Mouse (Mus musculus) right cerebral cortex, postnatal 14 days (tissue): ENCODE results near the gene Slc25a21.
"Not testable (repeated sequence)": the region's sequence is repeated elsewhere in the genome, so short reads cannot be mapped to it uniquely, and the experiment has no call there.

Experiments
- DNase-seq: peaks from one replicate; pipeline ENCODE4 v3.0.0; 2022

The Slc25a21 gene

GRCm38 (mm10) chr12:57197363-57198026 is at the start of gene Slc25a21:
Gene Slc25a21, minus strand, starts transcription at chr12:57197472.
- DNase-seq, result no peak

- DNase-seq, result no peak
These were observed 46.6 kb upstream of the Slc25a21 start for GRCm38 (mm10) chr12:57243671-57244495.

DNA sequence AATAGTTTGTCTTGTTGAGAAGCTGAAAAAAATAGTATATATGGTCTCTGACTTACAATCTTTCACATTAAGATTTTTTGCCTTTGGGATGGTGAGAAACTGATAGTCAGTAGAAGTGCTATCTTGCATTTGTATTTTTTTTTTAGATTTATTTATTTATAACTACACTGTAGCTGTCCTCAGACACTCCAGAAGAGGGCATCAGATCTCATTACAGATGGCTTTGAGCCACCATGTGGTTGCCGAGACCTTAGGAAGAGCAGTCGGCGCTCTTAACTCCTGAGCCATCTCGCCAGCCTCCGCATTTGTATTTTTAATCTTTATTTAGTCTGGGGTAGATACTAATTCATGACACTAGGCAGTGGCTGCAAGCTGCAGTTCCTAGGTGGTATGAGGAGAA is 36.1 kb upstream of the Slc25a21 start:
- DNase-seq, result no peak

- DNase-seq, result no peak
These were observed 34.0 kb upstream of the Slc25a21 start for GRCm38 (mm10) chr12:57231085-57231875.

GRCm38 (mm10) chr12:57230192-57230706 is 33.0 kb upstream of the Slc25a21 start, which contains the start of the genes Prps1l3 and Mipol1:
Gene Prps1l3, plus strand, starts transcription at chr12:57230412.
Gene Mipol1, plus strand, starts transcription at chr12:57230427.
- DNase-seq, result peak; percentile 89

DNA sequence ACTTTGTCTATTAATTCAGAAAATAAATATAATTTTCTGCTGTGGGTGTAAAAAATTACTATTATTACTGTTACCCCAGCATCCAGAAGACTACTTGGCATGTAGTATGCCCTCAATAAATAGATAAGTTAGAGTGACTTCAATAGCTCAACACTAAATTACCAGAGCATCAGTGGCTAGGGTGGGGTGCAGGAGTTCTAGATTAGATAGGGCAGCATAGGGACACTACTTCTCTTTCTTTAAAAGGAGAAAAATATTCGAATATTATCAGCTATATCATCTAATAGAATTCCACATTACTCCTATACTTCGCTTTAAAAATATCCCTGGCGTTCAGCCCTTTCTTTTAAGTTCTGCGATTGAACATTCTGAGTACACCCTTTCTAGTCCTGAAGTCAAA is 32.4 kb upstream of the Slc25a21 start:
- DNase-seq, result no peak

- no peak for DNase-seq
These were observed 30.5 kb upstream of the Slc25a21 start for GRCm38 (mm10) chr12:57227776-57228175.

GRCm38 (mm10) chr12:57226411-57226810 is 29.1 kb upstream of the Slc25a21 start:
- no peak for DNase-seq

- DNase-seq, result not testable (repeated sequence)
These were observed 15.2 kb upstream of the Slc25a21 start for GRCm38 (mm10) chr12:57212463-57212862.

- peak; percentile 14 for DNase-seq
These were observed 14.4 kb upstream of the Slc25a21 start for GRCm38 (mm10) chr12:57211353-57212311.

DNA sequence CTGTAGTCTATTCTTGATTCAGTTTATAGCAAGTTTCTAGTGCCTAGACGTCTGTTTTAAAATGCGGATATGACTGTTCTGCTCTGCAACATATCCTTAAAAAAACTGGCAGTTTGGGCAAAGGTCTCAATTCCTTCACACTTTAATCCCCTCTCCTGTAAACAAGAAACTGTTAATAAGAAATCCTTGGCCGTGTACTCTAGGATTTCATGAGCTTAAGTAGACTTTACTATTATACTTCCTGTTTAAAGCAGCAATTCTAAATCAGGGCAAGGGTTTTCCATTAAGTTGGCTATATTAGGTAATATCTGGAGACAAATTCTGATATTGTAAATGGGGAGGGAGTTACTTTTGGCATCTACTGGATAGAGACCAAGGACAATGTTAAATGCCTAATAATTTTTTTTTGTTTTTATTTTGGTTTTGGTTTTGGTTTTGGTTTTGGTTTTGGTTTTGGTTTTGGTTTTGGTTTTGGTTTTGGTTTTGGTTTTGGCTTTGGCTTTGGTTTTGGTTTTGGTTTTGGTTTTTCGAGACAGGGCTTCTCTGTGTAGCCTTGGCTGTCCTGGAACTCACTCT is 7.1 kb upstream of the Slc25a21 start:
- DNase-seq, result no peak

DNA sequence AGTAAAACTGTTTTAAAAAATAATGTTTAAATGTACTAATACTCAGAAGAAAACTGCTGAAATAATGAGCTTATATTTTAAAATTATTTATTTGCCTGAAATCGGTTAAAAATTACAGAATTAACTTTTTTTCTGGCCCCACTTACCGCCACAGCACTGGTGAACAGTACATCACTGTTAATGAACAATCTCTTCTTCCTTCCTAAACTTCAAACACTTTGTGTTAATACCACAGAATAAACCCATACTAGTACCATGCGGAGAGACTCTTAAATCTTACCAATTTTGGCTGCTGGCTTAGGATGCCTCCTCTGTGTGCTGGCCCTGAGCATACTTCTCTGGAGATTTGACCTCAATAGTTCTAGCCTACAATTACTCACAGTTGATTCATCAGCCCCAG is 4.6 kb upstream of the Slc25a21 start:
- DNase-seq, result no peak

DNA sequence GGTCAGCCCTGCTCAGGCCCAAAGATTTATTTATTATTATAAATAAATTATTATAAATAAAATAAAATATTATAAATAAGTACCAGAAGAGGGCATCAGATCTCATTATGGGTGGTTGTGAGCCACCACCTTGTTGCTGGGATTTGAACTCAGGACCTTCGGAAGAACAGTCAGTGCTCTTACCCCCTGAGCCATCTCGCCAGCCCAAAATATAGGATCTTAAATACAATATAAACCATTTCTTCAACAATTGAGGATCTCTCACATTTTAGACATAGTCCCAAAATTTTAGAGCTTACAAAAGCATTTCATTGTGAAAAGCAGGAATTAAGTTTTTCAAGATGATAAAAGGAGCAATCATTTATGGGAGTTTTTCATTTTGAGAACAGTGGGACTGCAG is 2.2 kb upstream of the Slc25a21 start:
- no peak for DNase-seq

GRCm38 (mm10) chr12:57198269-57198668 is 997 bp upstream of the Slc25a21 start:
- no peak for DNase-seq

DNA sequence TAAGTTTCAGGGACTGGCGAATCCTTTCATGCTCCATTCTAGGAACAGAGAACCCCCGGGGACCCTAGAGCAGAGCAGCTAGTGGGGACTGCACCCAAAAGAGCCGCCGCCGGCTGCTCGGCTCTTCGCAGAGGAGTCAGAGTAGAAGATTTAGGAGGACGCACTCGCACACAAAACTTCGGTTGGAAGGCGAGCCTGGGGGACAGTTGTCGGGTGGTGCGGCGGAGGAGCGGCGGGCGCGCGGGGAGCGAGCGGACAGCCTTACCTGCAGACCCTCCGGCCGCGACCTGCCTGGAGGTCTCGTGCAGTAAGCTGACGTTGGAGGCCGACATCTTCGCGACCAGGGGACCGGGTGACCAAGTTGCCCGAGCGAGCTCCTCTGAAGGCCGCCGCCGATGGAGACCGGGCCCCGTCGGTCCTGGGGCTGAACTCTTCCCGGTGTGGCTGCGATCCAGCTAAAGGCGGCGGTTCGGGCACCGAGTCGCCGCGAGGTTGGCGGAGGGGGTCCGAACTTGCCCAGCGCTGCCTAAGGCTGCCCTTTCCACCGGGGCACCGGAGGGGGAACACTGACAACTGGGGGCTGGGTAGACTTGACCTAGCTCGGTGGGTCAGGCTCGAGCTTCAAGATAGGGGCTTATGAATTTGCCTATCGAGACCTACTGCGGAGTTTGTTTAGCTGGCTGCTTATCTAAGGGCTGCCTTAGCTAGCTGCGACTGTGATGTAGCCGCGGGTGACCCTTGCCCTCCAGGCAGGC is 487 bp downstream of the Slc25a21 start:
- peak; percentile 10 for DNase-seq

DNA sequence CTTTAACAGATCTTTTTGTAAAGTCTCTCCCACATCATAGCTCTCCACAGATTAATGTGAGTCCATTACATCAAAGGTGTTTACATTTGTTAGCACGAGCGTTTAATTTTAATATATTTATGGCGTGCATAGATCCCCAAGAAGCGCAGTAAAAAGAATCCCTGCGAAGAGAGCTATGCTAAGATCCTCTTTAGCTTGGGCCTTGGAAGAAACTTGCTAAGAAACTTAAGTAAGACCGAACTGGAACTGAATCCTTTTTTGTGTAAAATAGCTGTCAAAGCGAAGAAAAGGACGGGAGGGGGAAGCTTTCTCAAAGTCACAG is 1.0 kb downstream of the Slc25a21 start:
- no peak for DNase-seq

GRCm38 (mm10) chr12:57194609-57195008 is 2.7 kb downstream of the Slc25a21 start:
- no peak for DNase-seq

GRCm38 (mm10) chr12:57187032-57187431 is 10.2 kb downstream of the Slc25a21 start:
- no peak for DNase-seq

GRCm38 (mm10) chr12:57186126-57186525 is 11.1 kb downstream of the Slc25a21 start:
- no peak for DNase-seq

DNA sequence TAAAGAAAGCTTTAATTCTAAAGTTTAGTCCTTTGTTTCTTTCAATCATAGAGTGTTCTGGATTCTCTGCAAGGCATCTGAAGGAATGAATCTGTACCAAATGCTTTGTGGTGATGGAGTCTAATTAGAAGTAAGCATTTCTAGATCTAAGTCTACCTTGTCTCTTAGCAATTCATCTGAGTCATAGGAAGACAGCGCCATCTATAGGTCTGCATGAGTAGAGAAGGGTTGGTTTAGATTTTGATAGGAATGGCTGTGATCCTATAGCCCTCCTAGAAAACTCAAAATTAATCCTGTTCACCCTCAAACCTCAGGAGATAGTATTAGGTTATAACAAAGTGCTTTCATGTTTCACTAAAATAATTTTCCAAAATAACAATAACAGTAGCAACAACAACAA is 11.8 kb downstream of the Slc25a21 start:
- no peak for DNase-seq
